Mouse (Mus musculus) C2C12 (cell line): ENCODE measurements around the gene Gm5868. TPM values are rescaled to one million over a fixed set of nuclear protein-coding genes. Genes with fewer than 3 reads are reported as not detected.
A peak's percentile ranks its signal among the peaks of the same experiment; 100 is the strongest.
"Not testable (repeated sequence)": the region's sequence is repeated elsewhere in the genome, so short reads cannot be mapped to it uniquely, and the experiment has no call there.

ENCODE experiments used
- H3K27me3 ChIP-seq: one replicate; pipeline ENCODE4 v1.6.1; 2011; ENCODE audit not compliant: control insufficient read depth, insufficient read depth, insufficient read length
- H3K36me3 ChIP-seq: one replicate; pipeline ENCODE4 v1.6.1; 2011; ENCODE audit not compliant: control insufficient read depth, insufficient read depth
- H3K4me3 ChIP-seq: one replicate; pipeline ENCODE4 v1.5.1; 2011; ENCODE audit warnings: mild to moderate bottlenecking, control low read depth; ENCODE audit not compliant: poor library complexity, insufficient read depth, severe bottlenecking
- H3K79me2 ChIP-seq: one replicate; pipeline ENCODE4 v1.6.1; 2011; ENCODE audit not compliant: control insufficient read depth, insufficient read depth
- H3K79me3 ChIP-seq: one replicate; pipeline ENCODE4 v1.6.1; 2011; ENCODE audit warnings: low read depth, control low read depth
- H3ac ChIP-seq: one replicate; pipeline ENCODE3; 2011; ENCODE audit warnings: low read depth; ENCODE audit not compliant: control insufficient read depth, insufficient read length
- CEBPB ChIP-seq: IDR thresholded peaks from one replicate; pipeline ENCODE4 v1.6.1; 2011; ENCODE audit warnings: low read depth, mild to moderate bottlenecking, control low read depth, moderate library complexity
- CTCF ChIP-seq: IDR thresholded peaks from one replicate; pipeline ENCODE4 v1.5.1; 2011; ENCODE audit not compliant: control insufficient read depth, insufficient read depth, insufficient read length
- FOSL1 ChIP-seq: IDR thresholded peaks from one replicate; pipeline ENCODE4 v1.8.0; 2011; ENCODE audit warnings: mild to moderate bottlenecking, low read length; ENCODE audit not compliant: poor library complexity, insufficient read depth, severe bottlenecking
- MAX ChIP-seq: IDR thresholded peaks from one replicate; pipeline ENCODE4 v1.6.1; 2011; ENCODE audit warnings: mild to moderate bottlenecking, control low read depth
- MYOD1 ChIP-seq: IDR thresholded peaks from one replicate; pipeline ENCODE4 v1.6.1; 2011; ENCODE audit warnings: low read depth; ENCODE audit not compliant: control insufficient read depth, insufficient read length
- MYOG ChIP-seq: IDR thresholded peaks from one replicate; pipeline ENCODE4 v1.6.1; 2011; ENCODE audit not compliant: control insufficient read depth, insufficient read length; ENCODE audit errors: extremely low read depth
- USF1 ChIP-seq: IDR thresholded peaks from one replicate; pipeline ENCODE4 v1.6.1; 2011; ENCODE audit warnings: low read depth, mild to moderate bottlenecking, control low read depth, moderate library complexity
- polyA plus RNA-seq: library from polyadenylated mRNA; unstranded; fragments of >200 nt; fragmentation: generic; extraction: Trizol; gene quantifications from one replicate; pipeline ENCODE4 v1.2.1, GENCODE M21; 2012; ENCODE audit warnings: missing spikeins

The Gm5868 gene
- polyA plus RNA-seq, 1 experiment, result not detected

DNA sequence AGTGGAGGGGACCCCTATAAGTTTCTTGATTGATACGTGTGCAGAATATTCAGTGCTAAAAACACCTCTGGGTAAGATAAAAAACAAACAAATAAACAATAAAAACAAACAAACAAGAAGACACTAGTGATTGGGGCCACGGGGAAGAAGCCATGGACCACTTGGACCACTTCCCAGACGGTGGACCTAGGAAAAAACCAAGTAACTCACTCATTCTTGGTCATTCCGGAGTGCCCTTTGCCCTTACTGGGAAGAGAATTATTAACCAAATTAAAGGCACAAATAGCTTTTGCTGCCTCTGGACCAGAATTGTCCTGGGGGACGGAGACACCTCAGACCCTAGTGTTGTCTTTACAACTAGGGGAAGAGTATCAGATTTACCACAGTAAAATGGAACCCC is 21.7 kb downstream of the Gm5868 start:
- Histone ChIP-seq H3K79me3 (no peaks in the 10 kb centered on the region), H3K4me3 (no peak overlapping the region), H3K36me3 (no peaks in the 10 kb centered on the region), H3K79me2 (no peaks in the 10 kb centered on the region), H3K27me3 (no peaks in the 10 kb centered on the region), H3ac (no peak overlapping the region)
- no peak for TF ChIP-seq CEBPB
- TF ChIP-seq MAX, result no peak
- no peak for TF ChIP-seq MYOD1
- no peak for TF ChIP-seq MYOG
- no peak for TF ChIP-seq USF1
- TF ChIP-seq CTCF, result no peak
- TF ChIP-seq FOSL1, result no peak

DNA sequence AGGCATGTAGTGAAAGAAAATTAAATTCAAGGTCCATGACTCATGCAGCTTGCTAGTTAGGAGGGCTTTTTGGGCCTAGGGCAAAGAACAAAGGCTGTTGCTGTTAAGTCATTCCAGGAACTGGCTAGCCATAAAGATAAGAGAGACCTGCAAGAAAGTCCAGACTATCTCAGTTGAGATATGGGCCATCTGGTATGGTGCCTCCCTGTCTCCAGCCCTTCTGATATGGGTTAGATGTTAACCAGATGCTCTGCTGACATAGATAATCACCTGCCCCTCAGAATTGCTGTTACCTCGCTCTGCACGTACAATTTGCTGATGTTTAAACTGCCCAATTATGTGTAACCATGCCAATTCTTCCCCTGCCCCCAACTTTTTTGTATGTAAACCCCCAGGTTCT is 24.2 kb downstream of the Gm5868 start:
- H3K4me3 ChIP-seq, H3K27me3 ChIP-seq, H3K36me3 ChIP-seq, H3K79me3 ChIP-seq, H3ac ChIP-seq: not testable (repeated sequence)
- H3K79me2 ChIP-seq, result peaks cover 12% of the 10 kb centered on the region

DNA sequence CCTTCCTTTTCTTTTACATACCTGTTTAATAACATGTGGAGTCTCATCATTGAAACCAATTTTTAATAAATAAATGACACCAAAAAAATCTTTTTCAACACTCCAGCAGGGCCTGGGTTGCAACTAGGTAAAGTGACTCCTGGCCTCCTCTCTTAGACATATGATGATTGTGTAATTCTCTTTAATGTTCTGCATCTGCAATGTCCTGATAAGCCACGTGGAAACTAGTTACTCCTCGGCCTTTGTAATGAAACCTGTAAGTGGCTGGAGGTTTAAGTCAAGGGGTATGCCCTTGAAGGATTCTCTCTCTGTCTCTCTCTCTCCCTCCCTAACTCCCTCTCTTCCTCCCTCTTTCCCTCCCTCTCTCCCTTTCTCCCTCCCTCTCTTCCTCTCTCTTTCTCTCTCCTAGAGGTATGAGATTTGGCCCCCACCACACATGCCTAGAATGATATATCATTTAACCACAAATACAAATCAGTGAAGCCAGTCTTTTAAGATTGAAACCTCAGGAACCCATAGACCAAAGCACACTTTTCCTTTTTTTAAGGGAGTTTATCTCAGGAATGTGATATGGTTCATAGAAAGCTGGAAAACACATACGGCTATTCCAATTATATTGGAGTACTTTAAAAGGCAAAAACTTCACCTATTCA is 26.2 kb downstream of the Gm5868 start:
- peaks cover 6% of the 10 kb centered on the region for H3K36me3 ChIP-seq
- H3K27me3 ChIP-seq, result no peaks in the 10 kb centered on the region
- peaks cover 14% of the 10 kb centered on the region for H3K79me3 ChIP-seq
- H3ac ChIP-seq, result no peak overlapping the region
- H3K4me3 ChIP-seq, result no peak overlapping the region
- peaks cover 30% of the 10 kb centered on the region for H3K79me2 ChIP-seq
- no peak for TF ChIP-seq CEBPB
- no peak for TF ChIP-seq USF1
- no peak for TF ChIP-seq FOSL1
- TF ChIP-seq CTCF, result no peak
- no peak for TF ChIP-seq MYOG
- TF ChIP-seq MYOD1, result no peak
- TF ChIP-seq MAX, result no peak

DNA sequence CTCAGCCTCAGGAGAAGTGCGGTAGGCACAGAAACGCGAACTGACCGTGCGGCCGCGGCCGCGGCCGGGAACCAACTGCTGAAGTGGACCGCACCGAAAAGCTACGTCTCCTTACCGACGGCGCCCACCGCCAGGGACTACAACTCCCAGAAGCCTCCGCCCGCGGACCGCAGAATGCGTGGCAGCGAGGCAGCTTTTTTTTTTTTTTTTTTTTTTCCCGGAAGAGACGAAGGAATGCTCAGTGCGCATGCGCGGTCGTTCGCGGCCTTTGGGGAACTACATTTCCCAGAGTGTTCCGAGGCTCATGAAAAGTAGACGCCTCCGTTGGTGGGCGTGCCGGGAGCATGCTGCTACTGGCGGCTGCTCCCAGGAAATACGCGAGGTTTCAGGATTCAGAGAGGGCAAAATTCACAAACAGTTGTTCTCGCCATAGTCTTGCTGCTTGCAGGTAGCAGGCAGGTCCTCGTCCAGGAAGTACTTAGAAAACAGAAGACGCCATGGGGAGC is 27.8 kb downstream of the Gm5868 start, which contains the start of gene Nfxl1:
TSS of gene Nfxl1 (minus strand) at position 141 of the 506 bp plus-strand sequence.
- peaks cover 14% of the 10 kb centered on the region for H3K79me3 ChIP-seq
- TF ChIP-seq FOSL1 (no peak), MAX (peak; percentile 58), MYOD1 (no peak)
- peak within 1 kb of the TSS; percentile 64 for H3K4me3 ChIP-seq
- H3ac ChIP-seq, result peak within 1 kb of the TSS; percentile 99
- H3K27me3 ChIP-seq, result no peaks in the 10 kb centered on the region
- H3K36me3 ChIP-seq, result peaks cover 16% of the 10 kb centered on the region
- H3K79me2 ChIP-seq, result peaks cover 30% of the 10 kb centered on the region

DNA sequence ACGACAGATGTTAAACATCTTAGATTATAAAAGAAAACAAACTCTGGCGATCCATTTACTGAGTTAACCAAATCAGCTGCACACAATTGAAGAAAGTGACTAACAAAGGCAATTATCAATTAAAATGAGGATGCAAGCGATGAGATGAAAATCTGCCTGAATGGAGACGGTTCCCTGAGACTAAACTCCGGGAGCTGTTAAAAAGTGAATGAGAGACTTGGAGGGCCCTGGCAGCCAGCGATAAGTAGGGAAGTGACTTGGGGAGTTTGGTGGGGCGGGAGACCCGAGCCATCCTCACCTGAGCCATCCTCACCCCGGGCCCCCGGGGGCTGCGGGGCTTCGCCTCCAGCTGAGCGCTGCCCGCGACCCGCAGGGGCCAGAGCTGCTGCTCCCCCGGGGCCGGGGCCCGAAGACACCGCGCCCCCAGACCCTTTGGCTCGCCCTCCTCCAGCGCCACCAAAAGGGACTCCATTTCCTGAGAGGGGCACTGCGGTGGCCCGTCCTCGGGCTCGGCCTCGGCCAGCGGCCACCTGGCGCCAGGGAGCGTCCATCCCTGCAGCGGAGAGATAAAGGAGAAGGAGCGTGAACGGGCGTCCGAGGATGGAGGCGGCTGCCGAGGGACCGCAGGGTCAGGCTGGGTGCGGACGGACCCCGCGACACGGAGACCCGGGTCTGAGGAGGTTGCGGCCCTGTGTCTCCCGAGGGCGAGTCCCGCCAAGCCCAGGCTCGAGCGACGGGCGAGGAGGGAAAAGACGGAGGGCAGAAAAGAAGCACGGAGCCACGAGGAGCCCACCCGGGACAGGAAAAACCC is 28.4 kb downstream of the Gm5868 start:
- Histone ChIP-seq H3ac (peak overlapping the region; percentile 99), H3K4me3 (peak overlapping the region; percentile 64)
- no peak for TF ChIP-seq FOSL1
- TF ChIP-seq MYOD1, result no peak
- TF ChIP-seq CEBPB, result no peak
- TF ChIP-seq USF1, result no peak
- TF ChIP-seq MYOG, result no peak
- TF ChIP-seq MAX, result no peak
- no peak for TF ChIP-seq CTCF

DNA sequence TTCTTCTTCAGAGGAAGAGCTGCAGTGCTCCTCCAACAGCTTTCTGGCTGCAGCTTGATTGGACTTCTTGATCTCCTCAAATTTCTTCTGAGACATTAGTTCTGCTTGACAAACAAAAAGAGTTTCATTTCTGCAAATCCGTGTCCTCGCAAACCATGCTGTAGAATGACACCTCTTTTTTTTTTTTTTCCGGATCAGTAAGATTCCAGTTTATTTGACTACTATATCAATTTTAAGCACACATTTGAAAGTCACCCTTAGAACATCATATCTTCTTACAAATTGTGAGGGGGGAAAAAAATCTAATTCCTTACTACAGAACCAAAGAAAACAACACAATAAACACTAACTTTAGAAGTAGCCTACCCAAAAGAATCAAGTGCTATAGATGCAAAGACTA is 31.1 kb downstream of the Gm5868 start:
- Histone ChIP-seq H3K79me2 (peaks cover 42% of the 10 kb centered on the region), H3ac (no peak overlapping the region), H3K4me3 (no peak overlapping the region), H3K27me3 (no peaks in the 10 kb centered on the region), H3K79me3 (peaks cover 16% of the 10 kb centered on the region), H3K36me3 (peaks cover 49% of the 10 kb centered on the region)
- TF ChIP-seq CEBPB (no peak), USF1 (no peak), CTCF (no peak), MYOD1 (no peak), MAX (no peak)

More for the DNA sequence above, 28.4 kb downstream of the Gm5868 start:
- Histone ChIP-seq H3K36me3 (peaks cover 23% of the 10 kb centered on the region), H3K27me3 (no peaks in the 10 kb centered on the region), H3K79me2 (peaks cover 30% of the 10 kb centered on the region), H3K79me3 (peaks cover 14% of the 10 kb centered on the region)
